Mouse (Mus musculus) thymus, postnatal 14 days (tissue): ENCODE data around the gene Meox1.

Experiments
- DNase-seq: peaks from one replicate; pipeline ENCODE4 v3.0.0; 2021

The Meox1 gene

DNA sequence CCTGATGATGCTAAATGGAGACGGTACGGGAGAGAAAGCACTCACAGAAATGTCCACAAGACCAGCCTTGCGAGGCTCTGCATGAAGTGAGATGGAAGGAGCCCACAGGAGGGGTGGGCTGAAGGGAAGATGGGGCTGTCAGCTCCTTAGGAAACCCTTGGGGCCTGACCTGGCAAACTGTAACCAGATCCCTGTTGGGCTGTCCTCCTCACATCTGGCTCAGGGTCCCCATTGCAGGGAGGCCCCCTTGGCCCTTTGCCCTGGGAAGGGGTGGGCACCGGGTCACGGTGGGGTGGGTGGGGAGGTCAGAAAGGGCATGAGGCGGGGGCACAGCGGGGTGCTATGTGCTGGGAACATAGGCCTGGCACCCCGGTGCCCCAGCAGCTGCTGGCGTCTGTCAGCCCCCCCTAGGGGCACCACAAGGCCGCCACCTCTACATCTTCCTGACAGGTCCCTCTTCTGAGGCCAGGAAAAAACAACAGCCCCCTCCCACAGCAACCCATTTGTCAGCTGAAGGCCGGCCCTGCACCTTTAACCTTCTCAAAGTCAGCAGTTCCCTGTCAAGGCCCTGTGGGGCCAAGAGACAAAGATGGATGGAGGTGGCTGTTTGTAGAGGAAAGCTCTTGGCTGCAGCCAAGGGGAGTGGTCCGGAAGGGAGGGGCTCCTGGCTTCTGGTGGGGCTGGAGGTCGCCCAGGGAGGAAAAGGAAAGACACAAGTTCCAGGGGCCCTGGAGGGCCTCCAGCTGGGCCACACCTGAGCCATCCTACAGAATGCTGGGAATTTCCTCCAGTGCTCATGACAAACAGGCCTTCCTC lies 2.6 kb upstream of the Meox1 start:
- DNase-seq = no peak

DNA sequence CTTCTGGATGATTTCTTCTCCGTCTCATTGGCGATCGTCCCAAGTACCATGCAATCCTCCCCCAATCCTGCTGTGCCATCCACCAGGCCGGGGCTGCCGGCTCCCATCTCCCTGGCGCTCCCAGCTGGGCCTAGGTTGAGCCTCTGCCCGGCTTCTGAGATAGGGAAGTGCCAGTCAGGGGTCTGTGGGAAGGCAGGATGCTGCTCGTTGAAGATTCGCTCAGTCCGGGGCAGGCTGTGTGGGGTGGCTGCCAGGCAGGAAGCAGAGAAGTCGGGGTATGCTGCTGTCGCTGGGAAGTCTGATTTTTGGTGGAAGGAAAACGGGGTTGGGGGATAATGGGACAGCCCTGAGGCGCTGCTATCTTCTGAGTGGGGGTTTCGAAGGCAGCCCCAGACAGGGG lies 614 bp downstream of the Meox1 start:
- DNase-seq = no peak

DNA sequence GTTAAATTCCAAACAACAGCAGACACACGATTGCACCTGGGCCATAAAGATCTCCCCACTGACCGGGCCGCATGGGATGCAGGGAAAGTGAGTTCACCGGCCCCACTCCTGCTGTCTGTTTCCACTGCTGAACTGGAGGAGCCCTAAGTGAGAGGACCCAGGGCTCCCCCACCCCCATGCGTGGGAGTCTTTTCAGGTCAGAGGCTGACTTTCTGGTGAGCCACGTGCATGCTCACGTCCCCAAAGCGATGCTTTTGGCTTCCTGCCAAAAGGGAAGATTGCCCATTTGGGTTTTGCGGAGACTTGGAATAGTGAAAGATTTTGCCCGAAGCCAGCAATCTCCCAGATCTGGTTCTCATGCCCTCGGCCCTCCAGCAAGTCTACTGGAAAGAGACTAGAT lies 2.7 kb downstream of the Meox1 start:
- DNase-seq = no peak

GRCm38 (mm10) chr11:101889781-101890180 lies 4.4 kb downstream of the Meox1 start:
- DNase-seq = no peak

GRCm38 (mm10) chr11:101888820-101889219 lies 5.4 kb downstream of the Meox1 start:
- DNase-seq = no peak

DNA sequence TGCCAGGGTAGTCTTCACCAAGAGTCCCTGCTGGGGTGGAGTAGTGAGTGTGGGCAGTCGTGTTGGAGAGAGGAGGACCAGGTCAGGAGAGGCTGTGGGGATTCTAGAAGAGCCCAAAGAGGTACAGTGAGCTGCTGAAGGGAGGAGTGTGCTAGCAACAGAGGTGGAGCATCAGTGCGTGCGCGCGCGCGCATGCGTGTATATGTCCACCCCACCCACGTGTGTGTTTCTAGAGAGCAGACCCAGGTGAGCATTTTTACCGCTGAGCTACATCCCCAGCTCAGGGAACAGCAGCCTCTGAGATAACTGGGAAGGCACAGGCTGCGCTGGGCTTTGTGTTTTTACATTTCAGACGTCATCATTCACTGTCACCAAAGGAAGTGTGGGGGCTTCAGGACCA lies 7.7 kb downstream of the Meox1 start:
- no peak for DNase-seq

GRCm38 (mm10) chr11:101885881-101886319 lies 8.3 kb downstream of the Meox1 start:
- DNase-seq = no peak

DNA sequence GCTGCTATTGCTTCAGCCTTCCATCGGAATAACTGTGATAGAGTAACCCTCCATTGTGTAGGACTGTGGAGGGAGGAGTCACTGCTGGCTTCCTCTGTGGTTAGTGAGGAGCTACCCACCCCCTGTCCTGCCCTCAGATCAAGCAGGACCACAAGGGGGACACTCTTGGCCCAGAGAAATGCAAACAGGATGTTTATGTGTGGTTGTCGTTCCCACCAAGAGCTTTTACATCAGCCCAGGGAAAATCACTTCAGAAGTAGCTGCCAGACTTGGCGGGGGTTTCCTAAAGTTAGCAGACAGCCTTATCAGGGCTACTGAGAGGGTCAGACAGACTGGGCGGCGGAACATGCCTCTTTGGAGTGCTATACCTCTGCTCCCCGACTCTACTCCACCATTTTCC lies 8.9 kb downstream of the Meox1 start:
- no peak for DNase-seq

DNA sequence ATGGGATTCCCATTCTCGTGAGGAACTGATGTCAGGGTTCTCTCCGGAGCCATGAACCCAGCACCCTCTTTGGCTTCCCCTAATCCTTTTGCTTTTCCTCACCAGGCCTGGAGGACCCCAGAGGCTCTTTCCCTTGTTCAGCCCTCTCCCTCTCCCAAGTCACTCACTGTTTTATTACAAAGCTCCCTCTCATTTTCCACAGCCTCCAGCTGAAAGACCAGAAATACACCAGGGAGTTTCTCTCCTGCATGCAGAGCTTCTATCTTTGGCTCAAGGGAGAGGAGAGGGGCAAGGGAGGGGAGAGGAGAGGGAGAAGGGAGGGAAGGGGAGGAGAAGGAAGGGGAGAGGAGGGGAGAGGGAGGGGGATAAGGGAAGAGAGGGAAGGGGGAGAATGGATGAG lies 10.3 kb downstream of the Meox1 start:
- no peak for DNase-seq

- DNase-seq = no peak
Measured at GRCm38 (mm10) chr11:101882500-101883290, 11.5 kb downstream of the Meox1 start.

DNA sequence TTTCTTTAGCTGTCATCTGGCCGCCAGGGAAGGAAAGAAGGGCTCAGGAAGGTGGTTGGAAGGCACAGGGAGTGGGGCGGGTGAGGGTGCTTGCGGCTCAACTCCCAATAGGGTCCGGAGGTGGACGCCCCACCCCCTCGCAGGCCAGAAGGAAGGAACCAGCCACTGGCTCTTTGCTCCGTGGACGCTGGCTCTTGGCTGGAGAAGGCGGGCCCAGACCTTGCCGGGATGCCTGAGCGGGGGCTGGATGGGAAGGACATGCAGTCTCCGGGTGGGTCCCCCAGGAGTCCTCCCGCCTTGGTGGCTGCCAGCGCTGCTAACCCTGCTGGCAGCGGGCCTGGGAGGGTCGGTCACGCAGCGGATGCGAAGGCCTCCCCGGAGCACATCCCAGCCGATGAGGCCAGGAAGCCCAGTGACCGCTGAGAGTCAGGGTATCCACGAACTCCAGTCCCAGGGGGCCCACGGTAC lies 12.5 kb downstream of the Meox1 start:
- no peak for DNase-seq

GRCm38 (mm10) chr11:101881185-101881584 lies 13.0 kb downstream of the Meox1 start:
- DNase-seq = no peak

GRCm38 (mm10) chr11:101879672-101880071 lies 14.5 kb downstream of the Meox1 start:
- DNase-seq = no peak

- no peak for DNase-seq
Measured at GRCm38 (mm10) chr11:101878696-101879095, 15.5 kb downstream of the Meox1 start.

- no peak for DNase-seq
Measured at GRCm38 (mm10) chr11:101874978-101875377, 19.2 kb downstream of the Meox1 start.

- no peak for DNase-seq
Measured at GRCm38 (mm10) chr11:101873909-101874308, 20.3 kb downstream of the Meox1 start.

DNA sequence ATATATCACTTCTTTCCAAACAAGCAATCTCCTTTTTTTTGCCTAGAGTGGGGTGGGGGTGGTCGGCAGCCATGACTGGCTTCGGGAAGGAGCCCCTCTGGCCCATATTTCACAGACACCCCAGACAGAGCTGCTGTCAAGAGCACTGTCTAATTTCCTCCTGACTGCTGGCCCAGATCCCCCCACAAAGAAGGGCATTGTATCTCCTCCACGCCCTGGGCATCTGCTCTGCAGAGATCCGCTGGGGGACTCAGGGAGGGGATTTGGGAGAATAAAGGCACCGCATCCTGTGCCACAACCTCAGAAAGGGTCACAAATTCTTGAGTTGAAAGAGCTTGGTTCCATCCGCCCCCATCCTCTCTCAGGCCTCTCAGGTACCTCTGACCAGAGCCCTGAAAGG lies 22.7 kb downstream of the Meox1 start:
- no peak for DNase-seq

- DNase-seq = no peak
Measured at GRCm38 (mm10) chr11:101870067-101870765, 24.0 kb downstream of the Meox1 start.

DNA sequence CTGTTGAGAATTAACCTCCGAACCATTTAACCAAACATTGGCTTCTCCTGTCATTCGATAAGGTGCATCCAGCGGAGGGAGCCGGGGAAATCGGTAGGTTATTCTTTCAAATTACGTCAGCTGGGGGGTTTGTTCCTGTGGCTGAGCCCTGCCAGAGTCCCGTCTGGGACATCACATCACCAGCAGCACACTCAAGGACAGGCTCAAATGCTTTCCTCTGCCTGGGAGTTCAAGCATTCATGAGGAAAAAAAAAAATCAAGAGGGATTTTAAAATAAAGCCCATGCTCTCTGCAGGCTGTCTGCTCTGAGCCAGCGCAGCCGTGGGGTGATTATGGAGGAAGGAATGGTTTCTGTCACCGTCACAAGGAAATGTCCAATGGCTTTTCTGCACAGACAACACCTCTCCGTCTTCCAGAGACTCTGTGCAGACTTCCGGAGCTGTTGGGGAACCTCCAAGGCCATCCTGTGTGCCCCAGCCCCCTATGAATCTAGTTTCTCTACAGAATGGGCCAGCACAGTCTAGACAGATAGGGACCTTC lies 26.6 kb downstream of the Meox1 start:
- no peak for DNase-seq

GRCm38 (mm10) chr11:101858742-101859141 lies 35.4 kb downstream of the Meox1 start:
- DNase-seq = no peak

- DNase-seq = no peak
Measured at GRCm38 (mm10) chr11:101855950-101856712, 38.0 kb downstream of the Meox1 start.

DNA sequence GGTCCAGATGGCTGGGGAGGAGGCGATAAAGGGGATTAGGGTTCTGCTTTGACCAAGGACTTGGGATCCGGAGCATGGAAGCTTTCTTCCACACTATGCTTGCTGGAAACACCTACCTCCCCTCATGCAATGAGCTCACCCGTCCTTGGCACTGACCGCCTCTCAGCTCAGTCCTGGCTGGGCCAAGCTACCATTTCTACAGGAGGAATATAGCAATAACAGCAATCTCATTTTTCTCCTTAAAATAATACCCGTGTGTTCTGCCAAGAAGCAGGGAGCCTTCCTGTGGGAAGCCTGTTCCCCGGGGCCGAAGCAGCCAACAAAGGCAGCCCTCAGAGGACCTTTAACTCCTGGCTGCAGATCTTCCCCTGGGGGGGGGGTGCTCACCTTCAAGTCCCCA lies 43.1 kb downstream of the Meox1 start:
- DNase-seq = no peak
